ENCODE assay signal across 11 mouse cellular contexts in genomic region chr5:27544816-27545270, GRCm38 (mm10). TPM values are rescaled to one million over a fixed set of nuclear protein-coding genes. Genes with fewer than 3 reads are reported as not detected.
DNase-seq lines count a peak whose midpoint lies in the region; ATAC-seq and TF ChIP-seq lines count a peak whose summit lies in the region.
"Had no signal": no experiment of that assay in that cellular context is flagged by ENCODE, and none has a peak within 500 bp of the region (broad histone marks: within the 10 kb centered on the region; RNA-seq: fewer than 3 reads in every experiment).

No protein-coding gene starts in this region.

- ATAC-seq in intestine, postnatal 0 days: no peak
- 0 out of 2 replicates have a peak, but pooled peaks have one; percentile 7 for ATAC-seq in liver, embryonic 11.5 days (replicated peaks; ENCODE audit: low FRiP score)

- H3K4me2 ChIP-seq in intestine, postnatal 0 days (replicated peaks; ENCODE audit: low read depth): no peak overlapping the region
- H3K4me2 ChIP-seq in liver, embryonic 11.5 days: no peak overlapping the region

- no peaks in the 10 kb centered on the region for H3K36me3 ChIP-seq in intestine, postnatal 0 days (ENCODE audit: control insufficient read depth, insufficient read depth)
- no peaks in the 10 kb centered on the region for H3K36me3 ChIP-seq in liver, embryonic 11.5 days (ENCODE audit: control insufficient read depth, insufficient read depth, low read length)
- H3K36me3 ChIP-seq: G1E had no signal

- WGBS in intestine, postnatal 0 days: 7% methylated on average over 2 of the region's 2 CpGs
- WGBS in liver, embryonic 11.5 days: 11% methylated on average over 2 of the region's 2 CpGs

- intact Hi-C loops in heart, postnatal 25 days (cut with DNase I): loop anchor here (10.0 kb wide), 1 partner anchor 470 kb away; no protein-coding TSS in a partner anchor

- no peaks in the 10 kb centered on the region for H3K4me1 ChIP-seq in intestine, postnatal 0 days (replicated peaks; ENCODE audit: control insufficient read depth, insufficient read depth, low read length)
- H3K4me1 ChIP-seq in liver, embryonic 11.5 days (replicated peaks; ENCODE audit: control insufficient read depth, insufficient read depth, low read length): no peaks in the 10 kb centered on the region

- no peaks in the 10 kb centered on the region for H3K27me3 ChIP-seq in intestine, postnatal 0 days (replicated peaks; ENCODE audit: control insufficient read depth, insufficient read depth, low read length)
- H3K27me3 ChIP-seq in liver, embryonic 11.5 days (replicated peaks; ENCODE audit: control insufficient read depth, insufficient read depth, low read length): no peaks in the 10 kb centered on the region

- DNase-seq in heart, adult 8-10 months (ENCODE audit: low spot score): peak; percentile 1
- DNase-seq in heart, postnatal 25 days (ENCODE audit: low spot score): no peak
- peak; percentile 23 to 42 for DNase-seq in adrenal gland, adult 18-20 months (ENCODE audit: low spot score in 2 of 2)
- DNase-seq in embryo, embryonic 11 days: peak; percentile 70
- no peak for DNase-seq in liver, embryonic 11.5 days (ENCODE audit: low spot score)
- DNase-seq in right cerebral cortex, postnatal 10 days (ENCODE audit: low spot score in 2 of 2): peak; percentile 44 to 51
- no peak for DNase-seq in thymus, postnatal 25 days

- H3K27ac ChIP-seq in intestine, postnatal 0 days (ENCODE audit: low read depth, low read length): no peak overlapping the region
- H3K27ac ChIP-seq in liver, embryonic 11.5 days (ENCODE audit: low read depth, low read length): no peak overlapping the region

- TF ChIP-seq CTCF in intestine, postnatal 0 days (IDR thresholded peaks at IDR 0.05; ENCODE audit: low read depth): peak; percentile 60

- H3K9me3 ChIP-seq in intestine, postnatal 0 days (ENCODE audit: control insufficient read depth): no peaks in the 10 kb centered on the region
- H3K9me3 ChIP-seq in liver, embryonic 11.5 days (ENCODE audit: control insufficient read depth, low read length): no peaks in the 10 kb centered on the region
- H3K9me3 ChIP-seq: G1E had no signal

- no peak overlapping the region for H3K9ac ChIP-seq in intestine, postnatal 0 days (ENCODE audit: low read depth, low read length)
- H3K9ac ChIP-seq in liver, embryonic 11.5 days (ENCODE audit: low read depth, low read length): no peak overlapping the region

- H3K4me3 ChIP-seq in intestine, postnatal 0 days (ENCODE audit: low read depth, low read length): no peak overlapping the region
- H3K4me3 ChIP-seq in liver, embryonic 11.5 days (ENCODE audit: low read depth, low read length): no peak overlapping the region

RNA-seq across cellular contexts. Expression of gene Speer4b, which starts 43.6 kb away (rescaled TPM):
- not detected for total RNA-seq in heart, adult 8-10 months (2022)
- total RNA-seq in heart, postnatal 25 days (2021): not detected
- total RNA-seq in adrenal gland, adult 18-20 months (2021): not detected
- not detected in 2 replicates for polyA plus RNA-seq in intestine, postnatal 0 days (2015; fragmentation: Nextera tagmentation; extraction: Ambion mirVana)
- not detected in 2 replicates for polyA plus RNA-seq in liver, embryonic 11.5 days (2014; fragmentation: Nextera tagmentation; extraction: Ambion mirVana)
- total RNA-seq: G1E; neutrophil, adult 5-6 weeks had no signal
- polyA plus RNA-seq: G1E; heart, embryonic 14.5 days had no signal

Comparison
In these comparisons a context has a peak if more than half of its experiments do, and no peak if none do; other contexts are left out.
1. DNase-seq: peak in heart, adult 8-10 months (single experiment), adrenal gland, adult 18-20 months (2 of 2), embryo, embryonic 11 days (single experiment) and right cerebral cortex, postnatal 10 days (2 of 2); none in heart, postnatal 25 days (single experiment), liver, embryonic 11.5 days (single experiment) and thymus, postnatal 25 days (single experiment).